Mouse (Mus musculus) ES-Bruce4 (cell line): ENCODE results near the gene Taf1c.

Source experiments
- CTCF ChIP-seq: IDR thresholded peaks from one replicate; pipeline ENCODE4 v1.8.1; 2011; ENCODE audit warnings: low read depth, low read length
- EP300 ChIP-seq: IDR thresholded peaks from 2 replicates; pipeline ENCODE4 v1.6.1; 2011; ENCODE audit warnings: low read depth, low read length; ENCODE audit not compliant: insufficient read depth

GRCm38 (mm10) chr8:119568951-119569350 is 36.1 kb downstream of the Taf1c start:
- TF ChIP-seq EP300 (no peak), CTCF (no peak)
